Mouse (Mus musculus) lung, adult 18-20 months (tissue): ENCODE results near the gene Glb1.

Experiments
- DNase-seq, 2 experiments: peaks; one replicate each; pipeline ENCODE4 v3.0.0; 2022; ENCODE audit warnings: mixed read lengths in 2 of 2

Gene Glb1

GRCm38 (mm10) chr9:114446887-114447286, 46.0 kb downstream of the Glb1 start:
- DNase-seq: no peak

- DNase-seq: no peak
Measured at GRCm38 (mm10) chr9:114448700-114449099, 47.8 kb downstream of the Glb1 start.

- DNase-seq: no peak
Measured at GRCm38 (mm10) chr9:114449120-114449754, 48.4 kb downstream of the Glb1 start.

- DNase-seq: no peak
Measured at GRCm38 (mm10) chr9:114451615-114452014, 50.7 kb downstream of the Glb1 start.

GRCm38 (mm10) chr9:114452418-114452817, 51.5 kb downstream of the Glb1 start:
- no peak for DNase-seq

GRCm38 (mm10) chr9:114455420-114455819, 54.5 kb downstream of the Glb1 start:
- DNase-seq: no peak

- DNase-seq: no peak
Measured at GRCm38 (mm10) chr9:114458436-114458835, 57.6 kb downstream of the Glb1 start.

GRCm38 (mm10) chr9:114462569-114462968, 61.7 kb downstream of the Glb1 start:
- no peak for DNase-seq

GRCm38 (mm10) chr9:114465442-114465841, 64.6 kb downstream of the Glb1 start:
- DNase-seq: no peak

GRCm38 (mm10) chr9:114466871-114467270, 66.0 kb downstream of the Glb1 start:
- no peak for DNase-seq

- no peak for DNase-seq
Measured at GRCm38 (mm10) chr9:114468217-114468616, 67.3 kb downstream of the Glb1 start.

- DNase-seq: no peak
Measured at GRCm38 (mm10) chr9:114468701-114469100, 67.8 kb downstream of the Glb1 start.

GRCm38 (mm10) chr9:114471892-114472291, 71.0 kb downstream of the Glb1 start:
- DNase-seq: no peak

- DNase-seq: no peak
Measured at GRCm38 (mm10) chr9:114477019-114477418, 76.1 kb downstream of the Glb1 start.

- DNase-seq: no peak
Measured at GRCm38 (mm10) chr9:114480940-114481339, 80.1 kb downstream of the Glb1 start.

GRCm38 (mm10) chr9:114484771-114485170, 83.9 kb downstream of the Glb1 start:
- DNase-seq: no peak

GRCm38 (mm10) chr9:114486808-114487207, 85.9 kb downstream of the Glb1 start:
- no peak for DNase-seq

GRCm38 (mm10) chr9:114487481-114488258, 86.8 kb downstream of the Glb1 start:
- DNase-seq: no peak

GRCm38 (mm10) chr9:114496469-114496868, 95.6 kb downstream of the Glb1 start:
- no peak for DNase-seq

GRCm38 (mm10) chr9:114498218-114498617, 97.3 kb downstream of the Glb1 start:
- DNase-seq: peak; percentile 68 to 72

GRCm38 (mm10) chr9:114499783-114500515, 99.1 kb downstream of the Glb1 start:
- peak; percentile 36 to 41 for DNase-seq

GRCm38 (mm10) chr9:114501111-114501510, 100.2 kb downstream of the Glb1 start:
- no peak for DNase-seq

- DNase-seq: no peak
Measured at GRCm38 (mm10) chr9:114501913-114502312, 101.0 kb downstream of the Glb1 start.
